Mouse (Mus musculus) c-Kit-positive CD71-positive TER-119-negative erythroid progenitor cells, embryonic 14.5 days (primary cell): ENCODE data around the gene Fkbp15.
"Not testable (repeated sequence)": the region's sequence is repeated elsewhere in the genome, so short reads cannot be mapped to it uniquely, and the experiment has no call there.

Source experiments
- DNase-seq: peaks from one replicate; pipeline ENCODE4 v3.0.0-alpha.2; 2013; ENCODE audit warnings: low read depth

Fkbp15 gene

DNA sequence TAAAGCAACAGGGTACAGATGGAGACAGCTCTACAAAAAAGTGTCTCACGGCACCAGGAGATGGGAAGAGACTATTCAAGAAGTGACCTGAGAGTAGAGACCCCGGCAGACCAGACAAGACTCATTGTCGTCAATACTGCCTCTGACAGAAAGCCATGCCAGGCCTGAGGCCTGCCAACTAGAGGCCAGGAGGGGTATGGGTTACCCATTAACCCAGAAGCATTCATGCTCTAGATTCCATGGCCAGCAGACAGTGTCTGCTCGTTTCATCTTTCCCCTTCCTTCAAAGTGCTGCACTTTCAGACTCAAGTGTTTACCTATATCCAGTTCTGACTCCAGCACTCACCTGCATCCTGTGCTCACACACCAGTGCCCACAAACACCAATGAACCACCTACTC is 82.3 kb downstream of the Fkbp15 start:
- DNase-seq: no peak

DNA sequence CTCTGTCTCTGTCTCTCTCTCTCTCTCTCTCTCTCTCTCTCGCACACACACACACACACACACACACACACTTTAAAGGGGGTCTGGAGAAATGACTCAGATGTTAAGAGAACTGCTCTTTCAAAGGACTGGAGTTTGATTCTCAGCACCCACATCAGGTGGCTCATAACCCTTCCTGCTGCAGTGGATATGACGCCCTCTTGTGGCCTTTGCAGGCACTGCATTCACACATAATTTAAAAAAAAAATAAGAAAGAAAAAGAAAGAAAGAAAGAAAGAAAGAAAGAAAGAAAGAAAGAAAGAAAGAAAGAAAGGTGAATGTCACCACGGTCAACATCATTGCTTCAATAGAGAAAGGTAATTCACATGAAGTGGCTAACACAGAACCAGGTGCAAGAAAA is 83.1 kb downstream of the Fkbp15 start:
- no peak for DNase-seq

DNA sequence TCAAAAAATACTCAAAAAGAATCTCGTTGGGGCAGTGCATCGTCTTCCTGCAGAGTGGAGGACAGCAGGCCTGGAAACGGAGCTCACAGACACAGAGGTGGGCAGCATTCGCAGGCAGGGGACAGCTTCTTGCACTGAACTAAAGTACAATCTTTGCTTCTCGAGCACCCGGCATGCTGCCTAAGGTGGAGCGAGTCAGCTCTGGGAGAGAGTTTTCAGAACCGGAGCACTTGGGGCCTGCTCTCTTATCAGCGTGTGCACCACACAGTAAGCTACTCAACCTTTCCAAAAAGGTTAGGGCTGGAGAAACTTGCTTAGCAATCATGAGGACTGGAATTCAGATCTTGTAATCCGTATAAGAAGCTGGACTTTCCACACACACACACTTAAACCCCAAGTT is 83.7 kb downstream of the Fkbp15 start:
- DNase-seq: no peak

DNA sequence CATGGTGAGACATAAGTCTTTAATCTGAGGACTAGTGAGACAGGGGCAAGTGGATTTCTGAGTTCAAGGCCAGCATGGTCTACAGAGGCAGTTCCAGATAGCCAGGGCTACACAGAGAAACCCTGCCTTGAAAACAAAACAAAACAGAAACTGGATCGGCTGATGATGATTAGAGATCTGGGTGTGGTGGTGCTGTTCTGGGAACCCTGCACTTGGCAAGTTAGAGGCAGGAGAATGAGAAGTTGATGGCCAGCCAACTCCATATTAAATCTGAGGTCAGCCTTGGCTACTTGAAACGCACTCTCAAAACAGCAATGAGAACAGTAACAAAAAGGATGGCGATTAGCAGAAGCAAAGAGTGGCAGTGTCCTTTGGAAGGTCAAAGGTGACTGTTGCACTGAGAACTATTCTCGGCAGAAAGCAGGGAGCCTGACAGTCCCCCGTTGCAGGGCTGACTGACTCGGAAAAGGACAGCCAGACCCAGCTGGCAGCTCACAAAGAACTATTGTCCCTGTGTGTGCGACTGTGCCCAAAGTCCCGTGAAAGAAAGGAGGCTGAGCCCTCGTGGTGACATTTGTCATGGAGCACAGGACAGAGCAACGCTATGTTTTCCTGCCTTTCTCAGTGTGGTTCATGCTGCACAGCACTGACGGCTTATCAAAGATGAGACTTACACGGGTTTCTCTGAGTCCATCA is 85.4 kb downstream of the Fkbp15 start:
- DNase-seq: no peak

DNA sequence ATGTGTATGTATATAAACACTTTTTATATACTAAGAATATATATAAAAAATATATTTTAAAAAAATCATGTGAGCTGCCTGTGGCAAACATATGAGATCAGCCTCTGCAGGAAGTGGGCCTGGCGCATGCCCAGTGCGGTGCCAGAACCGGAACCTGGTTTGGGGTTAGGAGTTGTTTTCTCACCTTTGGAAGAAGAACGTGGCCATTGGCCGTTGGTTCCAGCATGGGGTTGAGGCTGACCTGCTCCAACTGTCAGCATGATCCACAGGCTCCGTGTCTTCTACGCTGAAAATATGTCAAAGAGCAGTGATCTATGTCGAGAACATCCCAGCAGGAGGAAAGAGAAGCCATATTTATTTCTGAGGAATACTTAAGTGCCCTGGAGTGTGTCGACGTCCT is 86.4 kb downstream of the Fkbp15 start:
- no peak for DNase-seq

DNA sequence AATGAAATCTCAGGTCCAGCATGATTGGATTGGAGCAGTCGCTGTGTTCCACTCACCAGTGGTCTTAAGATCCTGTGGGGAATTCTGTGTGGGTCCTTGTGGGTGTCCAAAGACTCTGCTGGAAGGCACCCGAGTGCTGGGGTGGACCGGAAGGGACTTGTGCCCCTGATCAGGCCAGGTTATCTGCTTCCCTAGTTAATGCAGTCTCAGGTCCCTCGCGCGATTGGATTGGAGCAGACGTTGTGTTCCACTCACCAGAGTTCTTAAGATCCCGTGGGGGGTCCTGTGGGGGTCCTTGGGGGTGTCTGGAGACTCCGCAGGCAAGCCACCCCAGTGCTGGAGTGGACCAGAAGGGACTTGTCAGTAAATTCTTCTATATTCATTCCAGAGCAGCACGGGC is 87.7 kb downstream of the Fkbp15 start:
- DNase-seq: no peak

DNA sequence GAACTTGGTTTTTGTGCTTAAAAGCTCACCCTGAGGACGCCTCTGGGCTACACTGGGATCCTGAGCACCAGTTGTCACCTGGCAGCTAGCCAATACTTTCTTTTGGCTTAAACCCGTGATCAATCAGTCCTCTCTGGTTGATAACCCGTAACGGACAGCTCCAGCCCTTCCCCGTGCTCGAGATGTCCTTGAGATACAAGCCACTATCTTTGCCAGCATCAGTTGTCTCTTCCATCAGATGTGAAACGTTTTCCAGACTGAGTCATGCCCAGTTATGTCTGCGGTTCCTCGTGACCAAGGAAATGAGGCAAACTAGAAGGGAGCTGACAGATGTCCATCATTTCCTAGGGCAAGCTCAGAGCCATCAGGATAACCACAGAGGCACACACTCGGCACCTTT is 93.2 kb downstream of the Fkbp15 start:
- no peak for DNase-seq

DNA sequence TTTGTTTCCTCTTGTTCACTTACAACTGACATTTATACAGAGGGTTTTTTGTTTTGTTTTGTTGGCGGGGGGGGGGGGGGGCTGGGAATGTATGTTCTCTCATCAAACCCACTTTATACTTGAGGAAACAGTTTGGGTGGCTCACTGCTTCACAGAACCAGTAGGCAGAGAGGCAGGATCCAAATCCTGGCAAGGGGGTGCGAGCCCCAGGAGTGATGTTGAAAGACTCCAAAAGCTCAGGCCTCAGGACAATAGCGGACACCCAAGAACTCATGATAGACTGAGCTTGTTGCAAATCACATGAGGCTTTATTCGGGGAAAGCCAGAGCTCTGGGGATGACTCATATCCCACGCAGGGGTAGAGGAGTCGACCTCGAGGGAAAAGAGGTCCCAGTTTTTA is 94.3 kb downstream of the Fkbp15 start:
- DNase-seq: not testable (repeated sequence)

DNA sequence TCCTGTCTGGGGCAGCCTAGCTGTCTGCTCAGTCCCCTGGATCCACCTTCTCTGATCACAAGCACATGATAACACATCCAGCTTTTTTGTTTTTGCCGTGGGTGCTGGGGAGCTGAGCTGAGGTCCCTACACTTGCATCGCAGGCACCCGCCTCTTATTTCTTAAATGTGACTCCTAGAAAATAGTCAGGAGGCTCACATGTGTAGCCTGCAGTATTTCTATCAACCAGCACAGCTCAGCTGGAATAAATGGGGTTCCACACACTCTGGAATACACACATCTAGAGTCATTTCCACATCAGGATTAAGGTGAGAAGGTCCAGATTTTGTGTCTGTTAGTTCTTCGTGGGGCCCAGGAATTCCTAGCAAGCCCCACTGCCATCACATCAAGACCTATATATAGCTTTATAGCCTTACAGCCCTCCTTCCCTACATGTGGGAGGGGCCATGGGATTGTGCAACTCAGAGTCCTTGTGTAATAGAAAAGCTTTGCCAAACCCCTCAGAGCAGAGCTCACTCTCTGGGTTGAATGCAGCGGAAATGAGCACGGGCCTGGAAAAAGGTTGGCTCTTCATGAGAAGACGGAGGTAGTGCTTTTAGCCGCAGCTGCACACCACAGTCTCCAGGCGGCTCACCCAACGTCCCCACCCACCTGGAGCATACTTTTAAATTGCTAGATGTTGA is 95.1 kb downstream of the Fkbp15 start:
- DNase-seq: no peak

DNA sequence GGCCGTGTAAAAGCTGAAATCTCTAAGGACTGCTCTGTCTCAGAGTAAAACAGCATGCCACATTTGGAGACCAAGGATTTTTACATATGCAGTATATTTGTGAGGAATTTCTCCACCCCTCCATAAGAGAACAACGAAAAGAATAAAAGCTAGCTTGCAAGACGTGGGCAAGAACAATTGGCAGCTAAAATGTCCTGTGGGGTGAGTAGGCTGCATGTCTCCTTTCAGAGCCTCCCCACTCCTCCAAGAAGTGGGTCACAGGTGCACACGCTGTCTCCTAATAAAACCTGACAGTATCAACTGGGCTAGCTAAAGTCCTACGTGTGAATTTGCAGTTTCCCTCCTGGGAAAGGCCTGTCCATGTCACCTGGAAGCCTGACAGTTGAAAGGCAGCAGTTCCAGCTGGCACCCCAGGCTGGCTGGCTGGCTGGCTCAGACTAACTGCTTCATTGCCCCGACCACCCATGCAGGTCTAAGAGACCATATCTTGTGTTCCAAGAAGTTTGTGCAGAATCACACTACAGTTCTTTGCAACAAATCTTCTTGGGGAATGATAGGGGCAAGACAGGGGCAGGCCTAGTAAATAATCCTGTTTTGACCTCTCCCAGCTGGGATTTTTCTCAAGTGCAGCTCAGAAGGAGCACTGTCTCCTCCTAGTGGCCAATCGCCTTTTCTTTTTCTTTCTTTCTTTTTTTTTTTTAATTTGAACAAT is 97.1 kb downstream of the Fkbp15 start:
- no peak for DNase-seq

DNA sequence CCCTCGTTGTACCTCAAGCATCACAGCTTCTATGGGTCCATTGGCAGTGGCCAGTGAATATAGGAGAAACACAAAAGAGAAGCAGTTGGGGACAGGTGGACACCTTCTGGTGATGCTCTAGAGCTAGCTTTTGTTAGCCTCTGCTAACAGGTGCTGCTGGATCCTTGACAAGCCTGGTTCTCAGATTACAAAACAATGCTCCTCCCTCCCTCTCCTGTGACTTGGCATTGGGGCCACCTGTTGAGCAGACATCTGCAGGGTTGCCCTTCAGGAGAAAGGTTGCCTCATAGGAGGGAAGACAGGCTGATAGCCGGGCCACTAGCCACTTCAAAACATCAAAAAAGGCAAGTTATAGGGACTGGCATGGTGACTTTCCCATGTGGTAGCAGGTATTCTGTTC is 98.1 kb downstream of the Fkbp15 start, which contains the start of gene Slc31a2:
Gene Slc31a2 (plus strand): TSS at position 287 of the 400 bp plus-strand sequence.
- no peak for DNase-seq

DNA sequence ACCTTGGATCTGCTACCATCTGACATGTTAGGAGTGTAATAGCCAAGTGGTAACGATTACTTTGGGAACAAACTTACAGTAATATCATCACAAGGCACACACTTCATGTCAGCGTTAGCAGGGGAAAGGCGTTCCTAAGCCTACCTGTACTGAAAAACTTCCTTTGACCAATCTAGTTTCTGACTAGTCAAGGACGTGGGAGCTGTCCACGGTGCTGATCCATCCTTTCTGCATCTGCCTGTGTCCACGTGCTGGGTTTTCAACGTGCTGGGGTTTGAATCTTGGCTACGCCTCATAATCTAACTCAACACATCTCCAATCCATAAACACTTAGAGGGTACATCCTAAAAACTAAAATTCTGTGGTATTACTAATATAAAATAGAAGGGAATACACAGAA is 103.4 kb downstream of the Fkbp15 start:
- DNase-seq: peak; percentile 27

DNA sequence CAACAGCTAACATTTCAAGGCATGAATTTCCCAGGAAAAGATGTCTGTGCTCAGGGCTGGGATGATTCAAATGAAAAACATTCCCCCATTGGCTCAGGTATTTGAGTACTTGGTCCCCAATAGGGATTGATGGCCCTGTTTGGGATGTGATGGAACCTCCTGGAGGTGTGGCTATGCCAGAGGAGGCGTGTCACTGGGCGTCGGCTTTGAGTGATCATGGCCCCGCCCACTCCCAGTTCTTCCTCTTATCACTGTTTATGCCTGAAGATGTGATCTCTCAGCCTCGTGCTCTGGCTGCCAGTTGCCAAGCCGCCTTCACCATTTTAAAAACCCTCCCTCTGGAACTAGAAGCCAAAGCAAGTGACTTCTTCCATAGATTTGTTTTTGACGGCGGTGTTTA is 105.8 kb downstream of the Fkbp15 start:
- no peak for DNase-seq

DNA sequence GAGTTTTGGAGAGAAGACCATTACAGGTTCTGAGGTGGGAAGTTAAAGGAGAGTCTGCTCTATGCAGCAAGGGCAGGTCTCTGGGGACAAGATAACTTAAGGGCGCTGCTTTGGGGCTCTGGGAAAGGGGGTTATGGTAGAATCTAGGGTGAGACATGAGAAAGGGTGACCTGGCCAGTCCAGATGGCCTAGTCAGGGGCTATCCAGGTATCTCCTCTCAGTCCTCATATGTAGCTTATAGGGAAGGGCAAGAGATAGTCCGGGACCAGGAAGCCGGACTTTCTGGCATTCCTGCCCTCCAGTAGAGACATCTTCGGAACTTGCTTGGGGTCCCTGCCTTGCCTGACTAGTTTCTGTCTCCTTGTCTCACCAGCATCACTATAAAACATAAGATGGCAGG is 108.6 kb downstream of the Fkbp15 start:
- DNase-seq: no peak

DNA sequence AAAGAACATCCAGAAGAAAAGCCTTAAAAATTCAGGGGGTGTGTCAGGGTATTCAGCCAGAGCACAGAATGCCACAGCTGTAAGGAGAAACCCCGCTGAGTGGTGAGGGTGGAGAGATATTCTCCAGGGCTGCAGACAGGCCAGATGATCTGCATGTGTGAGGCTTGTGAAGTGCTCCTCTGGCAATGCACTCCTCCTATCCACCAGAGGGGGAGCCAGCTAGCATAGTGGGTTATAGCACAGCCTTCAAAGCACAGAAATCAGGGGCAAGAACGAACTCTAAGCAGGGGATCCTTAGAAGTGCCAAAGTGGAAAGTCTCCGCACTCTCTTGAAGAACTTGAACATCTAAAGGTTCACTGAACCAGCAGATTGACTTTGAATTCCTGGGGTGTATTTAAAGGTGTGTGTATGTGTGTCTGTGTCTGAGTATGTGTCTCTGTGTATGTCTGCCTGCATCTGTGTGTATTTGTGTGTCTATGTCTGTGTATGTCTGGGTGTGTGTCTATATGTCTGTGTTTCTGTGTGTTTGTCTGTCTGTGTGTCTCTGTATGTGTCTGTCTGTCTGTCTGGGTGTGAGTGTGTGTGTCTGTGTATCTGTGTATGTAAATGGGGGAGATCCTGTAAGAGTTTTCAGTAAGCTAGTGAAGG is 109.3 kb downstream of the Fkbp15 start:
- DNase-seq: no peak
